Mouse (Mus musculus) heart, postnatal 0 days (tissue): ENCODE measurements around the gene Apba3.

Experiments
- CTCF ChIP-seq: IDR thresholded peaks from 2 replicates; pipeline ENCODE4 v1.5.1; 2016; ENCODE audit warnings: antibody characterized with exemption, control low read depth, low read depth
- EP300 ChIP-seq: IDR thresholded peaks from 2 replicates; pipeline ENCODE4 v1.6.1; 2016; ENCODE audit warnings: antibody characterized with exemption, low read depth

DNA sequence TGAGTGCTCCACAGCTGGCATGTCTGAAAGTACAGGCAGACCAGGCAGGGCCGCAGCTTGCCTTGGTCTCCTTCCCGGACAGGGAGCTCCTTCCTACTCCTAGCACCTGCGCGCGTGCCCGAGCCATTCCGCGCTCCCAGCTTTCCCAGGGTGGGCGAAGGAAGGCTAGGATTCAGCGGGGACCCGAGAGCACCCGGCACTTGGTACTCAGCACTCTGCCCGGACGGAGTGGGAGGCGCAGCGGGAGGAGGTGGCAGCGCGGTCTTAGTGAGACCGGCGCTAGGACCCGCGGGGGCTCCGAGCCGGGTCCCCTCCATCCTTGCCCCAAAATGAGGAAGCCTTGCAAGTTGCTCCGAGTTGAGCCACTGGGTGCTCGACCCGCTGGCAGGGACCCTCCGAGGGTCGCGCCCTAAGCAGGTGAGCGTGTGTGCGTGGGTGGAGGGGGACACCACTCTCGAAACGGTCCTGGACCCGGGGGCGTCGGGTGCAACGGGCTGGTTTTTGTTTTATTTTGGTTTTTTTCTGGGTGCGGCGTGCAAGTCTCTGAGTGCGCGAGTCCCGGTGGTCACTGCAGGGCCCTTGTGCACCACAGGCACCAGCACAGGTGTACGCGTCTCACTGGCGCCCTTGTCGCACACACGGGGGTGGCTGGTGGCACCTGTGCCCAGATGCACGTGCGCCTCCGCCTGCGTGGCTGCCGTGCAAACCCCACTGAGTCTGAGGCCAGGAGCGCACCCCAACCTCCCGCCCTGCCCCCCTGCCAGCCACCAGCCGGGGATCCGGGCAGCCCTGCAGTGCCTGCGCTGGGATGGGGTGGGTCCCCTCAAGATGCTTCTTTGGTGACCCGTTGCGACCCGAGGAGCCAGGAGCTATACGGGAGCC is 9.4 kb upstream of the Apba3 start:
- no peak for TF ChIP-seq CTCF
- TF ChIP-seq EP300 = no peak
